Mouse (Mus musculus) ES-E14 (cell line): ENCODE results near the gene Stx12.

Source experiments
- HCFC1 ChIP-seq: IDR thresholded peaks from 2 replicates; pipeline ENCODE4 v1.6.1; 2012; ENCODE audit warnings: low read length, inconsistent platforms, borderline replicate concordance; ENCODE audit not compliant: insufficient read depth
- MAFK ChIP-seq: IDR thresholded peaks from 2 replicates; pipeline ENCODE4 v1.6.1; 2014; ENCODE audit warnings: mild to moderate bottlenecking, low read depth, low read length, inconsistent platforms; ENCODE audit not compliant: insufficient read depth
- ZC3H11A ChIP-seq: IDR thresholded peaks from 2 replicates; pipeline ENCODE4 v1.6.1; 2012; ENCODE audit warnings: low read depth, mild to moderate bottlenecking, inconsistent platforms, low read length, borderline replicate concordance
- ZNF384 ChIP-seq: IDR thresholded peaks from 2 replicates; pipeline ENCODE4 v1.6.1; 2012; ENCODE audit warnings: low read depth, low read length, inconsistent platforms

DNA sequence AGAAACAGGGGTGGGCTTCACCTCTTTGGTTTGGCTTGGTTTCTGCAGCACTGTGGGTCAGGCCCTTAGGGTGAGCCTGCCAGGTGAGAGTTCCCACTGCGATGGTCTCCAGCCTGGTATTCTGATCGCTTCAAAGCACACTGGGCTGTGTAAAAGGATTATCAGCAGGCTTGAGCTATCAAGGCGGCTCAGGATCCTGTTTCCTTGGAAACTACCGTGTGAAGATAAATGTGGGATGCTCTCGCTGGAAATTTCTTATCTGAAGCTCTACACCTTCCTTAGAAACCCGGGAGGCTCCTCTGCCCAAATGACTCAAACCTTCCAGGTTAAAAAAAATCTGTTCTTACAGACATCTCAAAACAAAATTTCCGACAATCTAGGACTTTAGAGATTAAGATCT, 10.1 kb upstream of the Stx12 start:
- TF ChIP-seq HCFC1 (no peak), ZNF384 (no peak), MAFK (no peak), ZC3H11A (no peak)
